Comparison of ENCODE assay signal across 9 mouse cellular contexts in the genomic region with DNA sequence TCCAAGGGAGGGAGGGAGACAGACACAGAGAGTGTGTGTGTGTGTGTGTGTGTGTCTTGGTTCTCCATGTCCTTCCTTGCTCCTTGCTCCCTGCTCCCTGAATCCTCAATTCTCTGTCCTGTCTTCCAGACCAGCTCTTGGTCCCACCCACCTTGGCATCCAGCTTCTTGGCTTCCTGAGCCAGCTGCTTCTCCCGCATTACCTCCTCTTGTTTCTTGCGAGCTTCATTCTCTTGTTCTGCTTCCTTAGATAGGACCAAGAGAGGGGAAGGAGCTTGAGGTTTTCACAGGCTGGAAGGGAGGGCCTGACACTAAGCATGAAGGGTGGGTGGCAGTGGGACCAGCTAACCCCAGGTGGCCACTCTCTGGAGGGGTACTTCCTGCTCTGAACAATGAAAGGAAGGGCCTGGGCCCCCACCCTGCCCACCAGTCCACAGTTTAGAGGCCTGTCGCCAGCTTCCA. TPM values are rescaled to one million over a fixed set of nuclear protein-coding genes. Genes with fewer than 3 reads are reported as not detected.
DNase-seq lines count a peak whose midpoint lies in the region; ATAC-seq lines count a peak whose summit lies in the region.
"Had no signal": no experiment of that assay in that cellular context is flagged by ENCODE, and none has a peak within 500 bp of the region (broad histone marks: within the 10 kb centered on the region; RNA-seq: fewer than 3 reads in every experiment).

No protein-coding gene starts in this region.

- H3K4me2 ChIP-seq in forebrain, embryonic 13.5 days: no peak overlapping the region
- H3K4me2 ChIP-seq in neural tube, embryonic 13.5 days: no peak overlapping the region

- 79% methylated on average over 3 of the region's 3 CpGs for WGBS in forebrain, embryonic 10.5 days
- 77% methylated on average over 3 of the region's 3 CpGs for WGBS in forebrain, embryonic 13.5 days
- WGBS in neural tube, embryonic 13.5 days: 82% methylated on average over 3 of the region's 3 CpGs
- 79% methylated on average over 3 of the region's 3 CpGs for WGBS in limb, embryonic 10.5 days

- H3K27ac ChIP-seq in forebrain, embryonic 10.5 days: 0 out of 2 replicates have a peak overlapping the region, but pooled peaks have one; percentile 30
- no peak overlapping the region for H3K27ac ChIP-seq in forebrain, embryonic 13.5 days
- peak overlapping the region; percentile 54; the same call in 1 of the 2 replicates for H3K27ac ChIP-seq in neural tube, embryonic 13.5 days (replicated peaks)
- H3K27ac ChIP-seq in limb, embryonic 10.5 days: peak overlapping the region; percentile 21; the same call in 1 of the 2 replicates

- no peaks in the 10 kb centered on the region for H3K9me3 ChIP-seq in forebrain, embryonic 10.5 days
- no peaks in the 10 kb centered on the region for H3K9me3 ChIP-seq in forebrain, embryonic 13.5 days (replicated peaks)
- H3K9me3 ChIP-seq in neural tube, embryonic 13.5 days: no peaks in the 10 kb centered on the region
- H3K9me3 ChIP-seq in limb, embryonic 10.5 days (replicated peaks): no peaks in the 10 kb centered on the region

- peaks cover 99% of the 10 kb centered on the region for H3K36me3 ChIP-seq in forebrain, embryonic 10.5 days (replicated peaks)
- H3K36me3 ChIP-seq in forebrain, embryonic 13.5 days (ENCODE audit: poor library complexity, severe bottlenecking): peaks cover 99% of the 10 kb centered on the region
- H3K36me3 ChIP-seq in neural tube, embryonic 13.5 days: peaks cover 92% of the 10 kb centered on the region
- peaks cover 99% of the 10 kb centered on the region for H3K36me3 ChIP-seq in limb, embryonic 10.5 days

- H3K4me1 ChIP-seq in forebrain, embryonic 10.5 days: 0 out of 2 replicates have a peak, but pooled peaks cover 4% of the 10 kb centered on the region
- no peaks in the 10 kb centered on the region for H3K4me1 ChIP-seq in forebrain, embryonic 13.5 days
- no peaks in the 10 kb centered on the region; the same call in 1 of the 2 replicates for H3K4me1 ChIP-seq in neural tube, embryonic 13.5 days (replicated peaks)
- H3K4me1 ChIP-seq in limb, embryonic 10.5 days: peaks cover 15% of the 10 kb centered on the region; the same call in 1 of the 2 replicates

- no peak overlapping the region for H3K9ac ChIP-seq in forebrain, embryonic 13.5 days
- H3K9ac ChIP-seq in neural tube, embryonic 13.5 days: no peak overlapping the region

- no peak for DNase-seq in forebrain, embryonic 10.5 days (ENCODE audit: extremely low spot score, low spot score)
- DNase-seq in neural tube, embryonic 10.5 days (ENCODE audit: extremely low spot score, low spot score): no peak
- DNase-seq in limb, embryonic 10.5 days (ENCODE audit: low spot score): no peak
- DNase-seq in spleen, adult 18-20 months: no peak
- no peak for DNase-seq in spleen, postnatal 36 days (ENCODE audit: low spot score in 2 of 2)
- no peak for DNase-seq in frontal cortex, postnatal 10 days (ENCODE audit: low spot score in 2 of 2)

- no peak overlapping the region for H3K4me3 ChIP-seq in forebrain, embryonic 10.5 days
- no peak overlapping the region for H3K4me3 ChIP-seq in forebrain, embryonic 13.5 days
- H3K4me3 ChIP-seq in neural tube, embryonic 13.5 days: no peak overlapping the region
- H3K4me3 ChIP-seq in limb, embryonic 10.5 days: no peak overlapping the region

- H3K27me3 ChIP-seq in forebrain, embryonic 10.5 days (ENCODE audit: poor library complexity, severe bottlenecking): no peaks in the 10 kb centered on the region
- H3K27me3 ChIP-seq in forebrain, embryonic 13.5 days: no peaks in the 10 kb centered on the region
- H3K27me3 ChIP-seq in neural tube, embryonic 13.5 days: no peaks in the 10 kb centered on the region
- H3K27me3 ChIP-seq in limb, embryonic 10.5 days (ENCODE audit: low read depth, poor library complexity, severe bottlenecking): no peaks in the 10 kb centered on the region

- ATAC-seq in forebrain, embryonic 13.5 days: no peak
- ATAC-seq in neural tube, embryonic 13.5 days (ENCODE audit: low read depth): no peak
- ATAC-seq: inflammation-experienced regulatory T-cells, adult 6 months had no signal

RNA-seq across cellular contexts. Expression of a gene that starts 23.8 kb away (rescaled TPM):
- polyA plus RNA-seq in forebrain, embryonic 10.5 days (2016; fragmentation: Nextera tagmentation; extraction: Ambion mirVana): 0.11 and 0.17 TPM in 2 replicates
- 0.28 TPM in 1 of 2 replicates, not detected in the other for polyA plus RNA-seq in forebrain, embryonic 13.5 days (2015; fragmentation: Nextera tagmentation; extraction: Ambion mirVana)
- polyA plus RNA-seq in neural tube, embryonic 13.5 days (2015; fragmentation: Nextera tagmentation; extraction: Ambion mirVana): 0.52 and 0.54 TPM in 2 replicates
- 0.21 and 0.29 TPM in 2 replicates for polyA plus RNA-seq in limb, embryonic 10.5 days (2016; fragmentation: Nextera tagmentation; extraction: Ambion mirVana)

RNA-seq across cellular contexts. Expression of a gene that starts 24.6 kb away (rescaled TPM):
- polyA plus RNA-seq in forebrain, embryonic 10.5 days (2016; fragmentation: Nextera tagmentation; extraction: Ambion mirVana): 60.7 and 62.2 TPM in 2 replicates
- 98.6 and 107 TPM in 2 replicates for polyA plus RNA-seq in forebrain, embryonic 13.5 days (2015; fragmentation: Nextera tagmentation; extraction: Ambion mirVana)
- polyA plus RNA-seq in neural tube, embryonic 13.5 days (2015; fragmentation: Nextera tagmentation; extraction: Ambion mirVana): 90.1 and 101 TPM in 2 replicates
- 59.3 and 71.2 TPM in 2 replicates for polyA plus RNA-seq in limb, embryonic 10.5 days (2016; fragmentation: Nextera tagmentation; extraction: Ambion mirVana)

RNA-seq across cellular contexts. Expression of a gene that starts 50.8 kb away (rescaled TPM):
- polyA plus RNA-seq in forebrain, embryonic 10.5 days (2016; fragmentation: Nextera tagmentation; extraction: Ambion mirVana): 14.3 and 16.9 TPM in 2 replicates
- polyA plus RNA-seq in forebrain, embryonic 13.5 days (2015; fragmentation: Nextera tagmentation; extraction: Ambion mirVana): 8.1 and 8.2 TPM in 2 replicates
- polyA plus RNA-seq in neural tube, embryonic 13.5 days (2015; fragmentation: Nextera tagmentation; extraction: Ambion mirVana): 9.3 and 11.7 TPM in 2 replicates
- polyA plus RNA-seq in limb, embryonic 10.5 days (2016; fragmentation: Nextera tagmentation; extraction: Ambion mirVana): 30.4 and 42.2 TPM in 2 replicates
